In genomic region chr6:37326603-37326955, GRCm38 (mm10) we compare ENCODE assay signal across 12 mouse cellular contexts. TPM values are rescaled to one million over a fixed set of nuclear protein-coding genes. Genes with fewer than 3 reads are reported as not detected.
DNase-seq lines count a peak whose midpoint lies in the region; ATAC-seq and TF ChIP-seq lines count a peak whose summit lies in the region.
"Had no signal": no experiment of that assay in that cellular context is flagged by ENCODE, and none has a peak within 500 bp of the region (broad histone marks: within the 10 kb centered on the region; RNA-seq: fewer than 3 reads in every experiment).

No protein-coding gene starts in this region.

- no peaks in the 10 kb centered on the region for H3K27me3 ChIP-seq in heart, postnatal 0 days (ENCODE audit: control insufficient read depth, insufficient read depth, low read length)
- no peaks in the 10 kb centered on the region for H3K27me3 ChIP-seq in limb, embryonic 13.5 days

- no peak for TF ChIP-seq CTCF in heart, postnatal 0 days (IDR thresholded peaks at IDR 0.05; ENCODE audit: low read depth)

- intact Hi-C loops in heart, postnatal 36 days (cut with DNase I) = no loop called here

- 18% methylated on average over 8 of the region's 8 CpGs for WGBS in heart, postnatal 0 days
- 21% methylated on average over 8 of the region's 8 CpGs for WGBS in limb, embryonic 13.5 days

- no peak overlapping the region for H3K4me3 ChIP-seq in heart, postnatal 0 days (ENCODE audit: low read depth, low read length)
- no peak overlapping the region for H3K4me3 ChIP-seq in limb, embryonic 13.5 days
- H3K4me3 ChIP-seq: megakaryocyte, embryonic 14.5 days had no signal

- H3K4me2 ChIP-seq in heart, postnatal 0 days (ENCODE audit: low read depth, low read length) = no peak overlapping the region
- no peak overlapping the region for H3K4me2 ChIP-seq in limb, embryonic 13.5 days (replicated peaks)

- H3K27ac ChIP-seq in heart, postnatal 0 days (ENCODE audit: low read depth) = peak overlapping the region; percentile 19; the same call in 1 of the 2 replicates
- H3K27ac ChIP-seq in limb, embryonic 13.5 days = peak overlapping the region; percentile 84

- no peak for TF ChIP-seq EP300 in heart, postnatal 0 days (IDR thresholded peaks at IDR 0.05; ENCODE audit: low read depth)

- peak; percentile 90 for DNase-seq in heart, adult 11 months
- DNase-seq in heart, postnatal 36 days = no peak
- peak; percentile 16 to 54 for DNase-seq in adrenal gland, postnatal 36 days
- peak; percentile 31 for DNase-seq in heart, postnatal 0 days (ENCODE audit: low spot score)
- no peak for DNase-seq in layer of hippocampus, postnatal 10 days (ENCODE audit: low spot score in 2 of 2)
- DNase-seq in ovary, adult 18-20 months (ENCODE audit: low spot score) = no peak
- DNase-seq: cerebellum, adult 18-20 months; right cerebral cortex, postnatal 4 days had no signal

- no peak overlapping the region for H3K9ac ChIP-seq in heart, postnatal 0 days (replicated peaks; ENCODE audit: low read depth, low read length)
- no peak overlapping the region for H3K9ac ChIP-seq in limb, embryonic 13.5 days

- H3K9me3 ChIP-seq in heart, postnatal 0 days (replicated peaks; ENCODE audit: control insufficient read depth, low read length) = no peaks in the 10 kb centered on the region
- H3K9me3 ChIP-seq in limb, embryonic 13.5 days = no peaks in the 10 kb centered on the region
- H3K9me3 ChIP-seq: megakaryocyte, embryonic 14.5 days had no signal

- peaks cover 23% of the 10 kb centered on the region for H3K4me1 ChIP-seq in heart, postnatal 0 days (ENCODE audit: control insufficient read depth, insufficient read depth)
- peaks cover 65% of the 10 kb centered on the region for H3K4me1 ChIP-seq in limb, embryonic 13.5 days

- peaks cover 3% of the 10 kb centered on the region for H3K36me3 ChIP-seq in heart, postnatal 0 days (replicated peaks; ENCODE audit: control insufficient read depth, insufficient read depth, low read length)
- H3K36me3 ChIP-seq in limb, embryonic 13.5 days = peaks cover 25% of the 10 kb centered on the region
- H3K36me3 ChIP-seq: G1E had no signal

- no peak for ATAC-seq in heart, postnatal 0 days (ENCODE audit: insufficient read depth, low read depth)
- peak; percentile 38; the same call in 1 of the 2 replicates for ATAC-seq in limb, embryonic 13.5 days (ENCODE audit: low FRiP score, low read depth)
- ATAC-seq in frontal cortex, adult (ENCODE audit: low TSS enrichment) = no peak

RNA-seq across cellular contexts. Expression of gene Dgki, which starts 26.6 kb away (rescaled TPM):
- total RNA-seq in heart, postnatal 36 days (2021) = under 1 TPM; 0.30 to 0.36 TPM
- 1 to 10 TPM; 1.4 to 2.6 TPM for total RNA-seq in adrenal gland, postnatal 36 days (2021)
- 0.11 and 0.66 TPM in 2 replicates for total RNA-seq in heart, postnatal 0 days (2014; rRNA removed; ENCODE audit: low replicate concordance)
- polyA plus RNA-seq in heart, postnatal 0 days (2015; fragmentation: Nextera tagmentation; extraction: Ambion mirVana) = 0.33 TPM in 2 replicates
- 1.2 and 1.3 TPM in 2 replicates for polyA plus RNA-seq in limb, embryonic 13.5 days (2015; fragmentation: Nextera tagmentation; extraction: Ambion mirVana)
- total RNA-seq in layer of hippocampus, postnatal 10 days (2021) = 10 to 100 TPM; 50.6 to 59.6 TPM
- polyA plus RNA-seq: G1E had no signal

Comparison
In these comparisons a context has a peak if more than half of its experiments do, and no peak if none do; other contexts are left out.
1. DNase-seq: peak in heart, adult 11 months (single experiment), adrenal gland, postnatal 36 days (2 of 2) and heart, postnatal 0 days (single experiment); none in heart, postnatal 36 days (0 of 2), layer of hippocampus, postnatal 10 days (0 of 2) and ovary, adult 18-20 months (single experiment).
2. RNA of gene Dgki, which starts 26.6 kb away (total RNA-seq): 50.6 to 59.6 TPM in layer of hippocampus, postnatal 10 days; 1.4 to 2.6 TPM in adrenal gland, postnatal 36 days, 0.30 to 0.36 TPM in heart, postnatal 36 days and 0.11 to 0.66 TPM in heart, postnatal 0 days; every median in the first group is over 10 times any median in the second.